Mouse (Mus musculus) common myeloid progenitor, adult 5-6 weeks (primary cell): ENCODE measurements around the gene Tex52. TPM values are rescaled to one million over a fixed set of nuclear protein-coding genes. Genes with fewer than 3 reads are reported as not detected.

Source experiments
- ATAC-seq: replicated peaks from 2 replicates; pipeline ENCODE4 v1.8.0; 2016; ENCODE audit warnings: low read depth, mild to moderate bottlenecking, moderate TSS enrichment, inconsistent platforms; ENCODE audit not compliant: poor library complexity, severe bottlenecking
- total RNA-seq: library from RNA; stranded (forward); fragments of 200-1000, 187-1606 nt; gene quantifications from 2 replicates; pipeline ENCODE4 v1.2.3, GENCODE M21; 2017

The Tex52 gene
- total RNA-seq, 1 experiment from 2014 or later, result not detected

DNA sequence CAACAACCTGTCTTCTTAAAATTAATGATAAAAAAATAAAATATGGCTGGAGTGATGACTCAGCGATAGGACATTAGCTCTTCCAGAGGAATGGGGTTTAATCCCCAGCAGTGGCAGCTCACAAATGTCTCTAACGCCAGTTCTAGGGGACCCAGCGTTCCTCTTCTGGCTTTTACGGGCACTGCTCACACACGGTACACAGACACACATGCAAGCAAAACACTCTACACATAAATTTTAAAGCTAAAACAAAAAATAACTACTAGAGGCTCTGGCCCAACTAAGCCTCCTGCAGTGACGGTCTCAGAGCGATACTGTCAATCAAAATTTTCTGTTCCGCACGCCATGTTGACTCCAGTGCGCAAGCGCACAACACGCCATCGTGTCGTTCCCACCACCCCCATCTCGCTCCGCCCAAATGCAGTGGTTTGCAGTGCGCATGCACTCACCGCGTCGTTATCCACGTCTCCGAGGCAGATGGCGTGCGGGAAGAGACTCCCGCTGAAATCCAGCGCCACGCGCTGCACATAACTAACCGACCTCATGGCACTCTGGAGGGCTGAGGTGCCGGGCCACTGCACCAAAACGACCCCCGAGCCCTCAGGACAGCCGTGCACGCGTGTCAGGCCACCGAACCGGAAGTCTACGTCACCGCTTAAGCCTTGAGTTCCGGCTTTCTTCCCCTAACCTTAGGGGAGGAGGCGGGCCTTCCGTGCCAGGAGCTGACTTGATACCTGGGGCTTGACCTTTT is 49.2 kb downstream of the Tex52 start, which contains the start of gene Itfg2:
Gene Itfg2 (minus strand): TSS at position 663 of the 751 bp plus-strand sequence.
- peak; percentile 93 for ATAC-seq

- ATAC-seq, result no peak
Observed at GRCm38 (mm10) chr6:128425046-128425445, 49.8 kb downstream of the Tex52 start.

DNA sequence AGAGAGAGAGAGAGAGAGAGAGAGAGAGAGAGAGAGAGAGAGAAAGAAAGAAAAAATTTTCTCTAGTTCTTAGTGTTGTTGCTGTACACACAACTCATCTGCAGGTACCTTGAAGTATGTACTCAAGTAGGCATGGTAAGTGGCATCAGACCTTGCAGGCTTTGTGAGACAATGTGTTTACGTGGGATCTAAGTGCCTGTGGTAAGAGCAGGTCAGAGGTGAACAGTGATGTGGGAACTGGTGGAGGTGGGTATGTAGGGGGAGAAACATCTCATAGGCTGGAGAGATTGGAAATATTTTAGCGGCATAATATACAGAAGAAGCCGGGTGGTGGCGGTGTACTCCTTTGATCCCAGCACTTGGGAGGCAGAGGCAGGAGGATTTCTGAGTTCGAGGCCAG is 52.3 kb downstream of the Tex52 start:
- ATAC-seq, result no peak

DNA sequence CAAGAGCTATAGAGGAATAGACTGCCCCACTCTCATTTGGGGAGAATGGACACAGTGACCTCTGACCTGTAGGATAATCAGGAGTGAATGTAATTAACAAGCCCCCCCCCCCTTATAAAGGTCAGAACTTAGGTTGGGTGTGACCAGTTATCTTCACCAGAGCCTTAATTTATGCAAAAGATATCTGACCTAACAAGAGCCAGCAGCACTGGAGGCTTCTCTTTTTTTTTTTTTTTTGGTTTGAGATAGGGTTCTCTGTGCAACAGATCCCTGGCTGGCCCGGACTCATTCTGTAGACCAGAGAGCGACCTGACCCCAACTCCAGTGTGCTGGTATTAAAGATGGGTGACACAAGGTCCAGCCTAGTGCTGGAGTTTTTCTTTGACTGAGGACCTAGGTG is 54.0 kb downstream of the Tex52 start:
- ATAC-seq, result no peak

GRCm38 (mm10) chr6:128429826-128430225 is 54.6 kb downstream of the Tex52 start:
- no peak for ATAC-seq

GRCm38 (mm10) chr6:128432356-128432915 is 57.2 kb downstream of the Tex52 start:
- no peak for ATAC-seq

DNA sequence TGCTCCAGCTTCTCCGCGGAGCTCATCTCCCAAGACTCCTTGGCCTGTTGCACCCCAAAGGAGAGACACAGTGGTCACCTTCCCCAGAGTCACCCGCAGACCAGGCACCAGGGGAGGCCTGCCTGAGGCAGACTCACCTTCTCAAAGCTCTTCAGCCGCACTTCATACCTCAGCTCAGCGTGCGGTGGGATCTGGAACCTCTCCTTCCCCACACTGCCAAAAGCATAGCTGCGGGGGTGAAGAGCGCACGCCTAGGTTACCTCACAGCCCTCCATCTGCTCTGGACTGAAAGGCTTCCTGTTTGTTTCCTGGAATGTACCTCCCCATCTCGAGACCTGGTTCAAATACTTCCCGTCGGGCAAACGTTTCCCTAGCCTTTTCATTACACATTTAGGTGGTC is 58.3 kb downstream of the Tex52 start:
- ATAC-seq, result no peak

Other genes with a start within 250 kb of the Tex52 start
- 0.29 and 0.69 TPM in 2 replicates for gene Tspan9, start 231.9 kb upstream of the Tex52 start, total RNA-seq
- gene Tead4, start 74.6 kb upstream of the Tex52 start, total RNA-seq, result not detected in 2 replicates
- gene Tulp3, start 19.6 kb upstream of the Tex52 start, total RNA-seq, result 0.19 and 0.27 TPM in 2 replicates
- 39.5 and 43.8 TPM in 2 replicates for gene Rhno1, start 12.5 kb upstream of the Tex52 start, total RNA-seq
- 10.9 and 19.5 TPM in 2 replicates for gene Foxm1, start 12.5 kb upstream of the Tex52 start, total RNA-seq
- not detected in 2 replicates for gene Gm44596, start within 50 bp of the Tex52 start, total RNA-seq
- gene Nrip2, start 23.8 kb downstream of the Tex52 start, total RNA-seq, result under 0.01 TPM in 1 of 2 replicates, not detected in the other
- gene Itfg2, start 49.5 kb downstream of the Tex52 start, total RNA-seq, result 13.9 and 19.0 TPM in 2 replicates
- 331 and 387 TPM in 2 replicates for gene Fkbp4, start 63.2 kb downstream of the Tex52 start, total RNA-seq
- gene Pzp, start 151.3 kb downstream of the Tex52 start, total RNA-seq, result not detected in 2 replicates
- not detected in 2 replicates for gene A2ml1, start 206.2 kb downstream of the Tex52 start, total RNA-seq
- not detected in 2 replicates for gene Klrb1a, start 248.1 kb downstream of the Tex52 start, total RNA-seq